Mouse (Mus musculus) thymus, postnatal 4 days (tissue): Measurements from ENCODE around the gene Mab21l3.

Experiments used
- DNase-seq: peaks from one replicate; pipeline ENCODE4 v3.0.0; 2021

Mab21l3 gene

GRCm38 (mm10) chr3:101799852-101800595, 48.7 kb downstream of the Mab21l3 start:
- peak; percentile 41 for DNase-seq

- no peak for DNase-seq
These were observed 50.7 kb downstream of the Mab21l3 start for GRCm38 (mm10) chr3:101797830-101798709.

- DNase-seq: no peak
These were observed 52.5 kb downstream of the Mab21l3 start for GRCm38 (mm10) chr3:101796212-101796611.

GRCm38 (mm10) chr3:101795387-101796039, 53.2 kb downstream of the Mab21l3 start:
- peak; percentile 66 for DNase-seq

GRCm38 (mm10) chr3:101794666-101795065, 54.1 kb downstream of the Mab21l3 start:
- no peak for DNase-seq

GRCm38 (mm10) chr3:101794026-101794425, 54.7 kb downstream of the Mab21l3 start:
- DNase-seq: no peak

DNA sequence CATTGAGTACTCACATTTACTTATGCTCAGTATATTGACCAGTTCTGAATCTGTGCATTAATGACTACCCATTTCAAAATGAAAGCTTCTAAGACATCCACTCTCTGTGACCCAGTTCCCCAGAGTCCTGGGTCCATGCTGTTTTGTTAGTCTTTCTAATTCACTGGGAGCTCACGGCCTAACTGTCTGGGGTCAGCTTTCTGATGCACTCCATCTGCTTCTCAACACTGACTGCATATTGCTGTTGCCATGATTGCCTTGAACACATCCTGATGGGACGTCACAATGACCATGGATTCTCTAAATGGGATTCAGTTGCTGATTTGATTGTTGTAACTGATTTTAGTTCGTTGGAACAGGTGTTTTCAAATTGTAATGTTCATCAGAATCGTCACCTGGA, 56.6 kb downstream of the Mab21l3 start:
- DNase-seq: no peak

GRCm38 (mm10) chr3:101784768-101785424, 63.9 kb downstream of the Mab21l3 start:
- no peak for DNase-seq

- no peak for DNase-seq
These were observed 65.0 kb downstream of the Mab21l3 start for GRCm38 (mm10) chr3:101783793-101784192.

DNA sequence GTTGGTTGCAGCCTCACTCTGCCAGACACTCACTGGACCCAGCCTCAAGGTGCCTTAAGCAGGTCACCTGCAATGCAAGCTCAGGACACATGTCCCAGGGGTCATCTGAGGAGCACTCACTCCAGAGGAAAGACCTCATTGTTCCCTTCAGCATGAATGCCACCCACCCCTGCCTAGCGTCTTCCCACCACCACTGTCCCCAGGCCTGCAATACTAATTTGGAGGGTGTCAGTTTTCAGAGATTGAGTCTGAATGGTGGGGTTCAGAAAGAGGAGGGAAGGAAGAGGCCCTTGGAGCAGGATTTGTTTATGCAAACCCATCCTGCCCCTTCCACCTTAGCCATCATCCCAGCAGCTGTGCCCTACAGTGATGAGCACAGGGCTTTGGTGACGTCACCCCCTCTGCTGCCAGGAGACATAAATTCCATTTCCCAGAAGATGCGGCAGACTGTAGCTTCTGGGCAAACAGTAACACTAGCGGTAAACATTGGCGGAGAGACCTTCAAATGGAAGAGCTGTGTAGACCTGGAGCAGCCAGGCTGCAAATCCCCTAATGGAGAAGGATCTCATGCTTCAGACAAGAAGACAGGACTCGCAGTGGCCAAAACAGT, 67.8 kb downstream of the Mab21l3 start:
- DNase-seq: no peak

DNA sequence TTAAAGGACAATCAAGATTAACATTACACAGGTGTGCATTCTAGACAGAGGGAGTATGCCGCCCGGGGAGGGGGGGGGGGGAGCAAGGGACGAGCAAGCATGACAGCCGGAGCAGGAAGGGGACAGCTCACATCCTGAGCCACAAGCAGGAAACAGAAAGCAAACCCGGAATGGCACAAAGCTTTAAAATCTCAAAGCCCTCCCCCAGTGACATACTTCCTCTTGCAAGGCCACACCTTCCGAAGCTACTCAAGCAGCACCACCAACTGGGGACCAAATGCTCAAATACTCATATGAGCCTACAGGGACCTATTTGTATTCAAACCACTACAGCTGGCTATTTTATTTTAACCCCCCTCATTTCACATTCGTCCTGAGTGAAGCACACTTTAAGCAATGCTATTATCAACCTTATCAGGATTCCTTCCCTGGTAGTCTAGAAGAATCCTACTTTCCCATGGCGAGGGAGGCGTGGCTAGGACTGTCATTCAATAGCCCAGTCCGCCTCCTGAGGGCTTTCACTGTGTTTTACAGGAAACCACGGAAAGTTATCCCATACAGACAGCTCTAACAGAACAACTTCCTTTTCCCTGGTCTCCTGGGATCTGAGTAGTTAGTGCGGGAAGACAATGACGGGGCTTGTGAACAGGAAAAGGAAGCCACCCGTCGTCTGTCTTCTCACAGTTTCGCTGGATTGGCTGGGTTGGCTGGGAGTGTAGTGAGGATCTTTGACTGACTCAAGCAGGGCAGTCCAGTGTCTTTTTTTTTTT, 69.7 kb downstream of the Mab21l3 start:
- no peak for DNase-seq

DNA sequence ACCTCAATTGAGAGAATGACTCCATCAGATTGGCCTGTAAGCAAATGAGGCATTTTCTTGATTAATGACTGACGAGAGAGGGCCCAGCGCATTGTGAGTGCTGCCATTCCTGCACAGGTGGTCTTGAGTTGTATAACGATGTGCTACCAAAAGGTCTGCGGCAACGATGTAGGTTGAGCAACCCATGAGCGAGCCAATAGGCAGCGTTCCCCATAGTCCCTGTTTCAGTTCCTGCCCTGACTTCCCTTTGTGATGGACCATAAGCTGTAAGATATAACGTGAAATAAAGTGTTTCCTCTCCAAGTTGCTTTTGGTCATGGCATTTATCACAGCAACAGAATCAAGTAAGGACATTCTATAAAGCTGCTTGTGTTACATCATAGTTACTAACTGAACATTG, 73.0 kb downstream of the Mab21l3 start:
- no peak for DNase-seq

DNA sequence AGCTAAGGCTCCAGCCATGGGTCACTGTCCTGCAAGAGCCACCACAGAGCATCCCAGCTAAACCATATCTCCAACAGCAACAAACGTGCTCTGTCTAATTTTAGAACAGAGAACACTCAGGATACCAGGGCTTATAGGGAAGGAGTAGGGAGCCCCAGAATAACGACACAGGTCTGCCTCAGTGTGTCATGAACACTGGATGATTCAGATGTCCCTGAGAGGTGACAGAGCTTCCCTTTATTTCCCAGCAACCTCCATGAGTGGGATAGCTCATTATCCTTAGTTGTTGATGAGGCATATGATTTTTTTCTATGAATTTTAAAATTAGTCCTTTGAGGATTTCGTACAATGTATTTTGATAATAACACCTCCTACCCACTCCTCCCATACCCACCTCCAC, 78.2 kb downstream of the Mab21l3 start:
- no peak for DNase-seq

GRCm38 (mm10) chr3:101763566-101763965, 85.2 kb downstream of the Mab21l3 start:
- DNase-seq: no peak
